Mouse (Mus musculus) embryonic facial prominence, embryonic 11.5 days (tissue): ENCODE measurements around the gene Dyrk3. TPM values are rescaled to one million over a fixed set of nuclear protein-coding genes. Genes with fewer than 3 reads are reported as not detected.

ENCODE experiments used
- ATAC-seq: fragments of 200-750 bp; cut with Nextera tagmentation; replicated peaks from 2 replicates; pipeline ENCODE4 v1.8.0; 2017; ENCODE audit warnings: low read depth; ENCODE audit not compliant: insufficient number of reproducible peaks, low FRiP score, low TSS enrichment
- DNase-seq: peaks from one replicate; pipeline ENCODE4 v3.0.0-alpha.2; 2015; ENCODE audit warnings: low spot score
- H3K27ac ChIP-seq: fragments of 300-500 bp; sonication (generic); replicated peaks from 2 replicates; pipeline ENCODE4 v1.5.1; 2014; ENCODE audit warnings: mild to moderate bottlenecking, low read depth, low read length, control low read depth
- H3K27me3 ChIP-seq: fragments of 300-500 bp; sonication (generic); 2 replicates; pipeline ENCODE4 v1.6.1; 2014; ENCODE audit warnings: mild to moderate bottlenecking, low read length, moderate library complexity, mixed read lengths; ENCODE audit not compliant: control insufficient read depth, insufficient read depth
- H3K36me3 ChIP-seq: fragments of 300-500 bp; sonication (generic); replicated peaks from 2 replicates; pipeline ENCODE4 v1.6.1; 2014; ENCODE audit warnings: low read depth, mild to moderate bottlenecking, low read length, moderate library complexity, mixed read lengths; ENCODE audit not compliant: control insufficient read depth, insufficient read depth
- H3K4me1 ChIP-seq: fragments of 300-500 bp; sonication (generic); 2 replicates; pipeline ENCODE4 v1.6.1; 2014; ENCODE audit warnings: low read length, mixed read lengths; ENCODE audit not compliant: control insufficient read depth, insufficient read depth
- H3K4me2 ChIP-seq: fragments of 300-500 bp; sonication (generic); 2 replicates; pipeline ENCODE4 v1.6.1; 2014; ENCODE audit warnings: low read depth, mild to moderate bottlenecking, control low read depth, low read length, moderate library complexity
- H3K4me3 ChIP-seq: fragments of 300-500 bp; sonication (generic); 2 replicates; pipeline ENCODE4 v1.5.1; 2014; ENCODE audit warnings: low read depth, low read length, control low read depth
- H3K9ac ChIP-seq: fragments of 300-500 bp; sonication (generic); replicated peaks from 2 replicates; pipeline ENCODE4 v1.6.1; 2014; ENCODE audit warnings: mild to moderate bottlenecking, control low read depth, low read length
- H3K9me3 ChIP-seq: fragments of 300-500 bp; sonication (generic); replicated peaks from 2 replicates; pipeline ENCODE4 v1.6.1; 2016; ENCODE audit warnings: mild to moderate bottlenecking, low read length, inconsistent platforms, mixed read lengths; ENCODE audit not compliant: control insufficient read depth
- WGBS: fragments of 180-500 bp; shearing (Covaris S2); extraction: QIAGEN DNeasy Blood & Tissue Kit; methylation state at CpG from one replicate; pipeline ENCODE4 v1.1.7; 2014; 5-methylcytosine and 5-hydroxymethylcytosine counted together
- polyA plus RNA-seq: library from polyadenylated mRNA; unstranded; fragments of >200 nt; fragmentation: Nextera tagmentation; extraction: Ambion mirVana; gene quantifications from 2 replicates; pipeline ENCODE4 v1.2.1, GENCODE M21; 2014

Gene Dyrk3
- polyA plus RNA-seq, 1 experiment from 2014 or later = 6.5 TPM

GRCm38 (mm10) chr1:131116430-131117011 lies 21.6 kb downstream of the Dyrk3 start:
- ATAC-seq = peak; percentile 27; the same call in 1 of the 2 replicates
- 55% methylated on average over 13 of the region's 13 CpGs for WGBS
- peak; percentile 15 for DNase-seq
- Histone ChIP-seq H3K4me3 (no peak overlapping the region), H3K27ac (no peak overlapping the region), H3K27me3 (no peaks in the 10 kb centered on the region), H3K9me3 (no peaks in the 10 kb centered on the region), H3K4me1 (no peaks in the 10 kb centered on the region), H3K9ac (peak overlapping the region; percentile 32; the same call in 1 of the 2 replicates), H3K36me3 (no peaks in the 10 kb centered on the region), H3K4me2 (no peak overlapping the region)

- no peak overlapping the region for H3K27ac ChIP-seq
- no peak for ATAC-seq
- 17% methylated on average over 6 of the region's 6 CpGs for WGBS
- H3K9ac ChIP-seq = no peak overlapping the region
- DNase-seq = peak; percentile 86
- no peaks in the 10 kb centered on the region for H3K9me3 ChIP-seq
- no peaks in the 10 kb centered on the region for H3K27me3 ChIP-seq
- H3K4me3 ChIP-seq = no peak overlapping the region
- H3K36me3 ChIP-seq = no peaks in the 10 kb centered on the region
- no peaks in the 10 kb centered on the region for H3K4me1 ChIP-seq
- H3K4me2 ChIP-seq = no peak overlapping the region
Observed at GRCm38 (mm10) chr1:131115932-131116331, 22.2 kb downstream of the Dyrk3 start.

GRCm38 (mm10) chr1:131112576-131112975 lies 25.6 kb downstream of the Dyrk3 start:
- H3K9me3 ChIP-seq = no peaks in the 10 kb centered on the region
- 34% methylated on average over 6 of the region's 6 CpGs for whole genome bisulfite sequencing
- no peak overlapping the region for H3K27ac ChIP-seq
- H3K36me3 ChIP-seq = no peaks in the 10 kb centered on the region
- ATAC-seq = no peak
- DNase-seq = peak; percentile 42
- H3K4me3 ChIP-seq = no peak overlapping the region
- no peak overlapping the region for H3K9ac ChIP-seq
- H3K4me1 ChIP-seq = no peaks in the 10 kb centered on the region
- H3K4me2 ChIP-seq = no peak overlapping the region
- no peaks in the 10 kb centered on the region for H3K27me3 ChIP-seq

GRCm38 (mm10) chr1:131110525-131111106 lies 27.5 kb downstream of the Dyrk3 start:
- Histone ChIP-seq H3K4me3 (no peak overlapping the region), H3K27me3 (no peaks in the 10 kb centered on the region), H3K9ac (no peak overlapping the region), H3K4me1 (no peaks in the 10 kb centered on the region), H3K4me2 (no peak overlapping the region), H3K27ac (no peak overlapping the region), H3K9me3 (no peaks in the 10 kb centered on the region), H3K36me3 (no peaks in the 10 kb centered on the region)
- no peak for DNase-seq
- no peak for ATAC-seq
- 82% methylated on average over 12 of the region's 12 CpGs for WGBS

GRCm38 (mm10) chr1:131107575-131108308 lies 30.4 kb downstream of the Dyrk3 start:
- H3K4me1 ChIP-seq = no peaks in the 10 kb centered on the region
- no peak overlapping the region for H3K9ac ChIP-seq
- 0 out of 2 replicates have a peak overlapping the region, but pooled peaks have one; percentile 3 for H3K27ac ChIP-seq
- H3K4me2 ChIP-seq = no peak overlapping the region
- H3K27me3 ChIP-seq = no peaks in the 10 kb centered on the region
- no peak overlapping the region for H3K4me3 ChIP-seq
- ATAC-seq = peak; percentile 66; the same call in 1 of the 2 replicates
- DNase-seq = peak; percentile 68
- no peaks in the 10 kb centered on the region for H3K9me3 ChIP-seq
- no peaks in the 10 kb centered on the region for H3K36me3 ChIP-seq
- WGBS = 55% methylated on average over 10 of the region's 10 CpGs

- no peak for DNase-seq
- Histone ChIP-seq H3K36me3 (no peaks in the 10 kb centered on the region), H3K4me2 (no peak overlapping the region), H3K9me3 (no peaks in the 10 kb centered on the region), H3K27me3 (no peaks in the 10 kb centered on the region), H3K9ac (no peak overlapping the region), H3K4me1 (no peaks in the 10 kb centered on the region), H3K4me3 (no peak overlapping the region), H3K27ac (no peak overlapping the region)
- WGBS = 81% methylated on average over 10 of the region's 10 CpGs
- ATAC-seq = no peak
Observed at GRCm38 (mm10) chr1:131103776-131104424, 34.2 kb downstream of the Dyrk3 start.

GRCm38 (mm10) chr1:131100808-131101207 lies 37.3 kb downstream of the Dyrk3 start:
- no peak overlapping the region for H3K4me2 ChIP-seq
- no peak for DNase-seq
- no peak overlapping the region for H3K9ac ChIP-seq
- H3K4me1 ChIP-seq = peaks cover 2% of the 10 kb centered on the region; the same call in 1 of the 2 replicates
- WGBS = 88% methylated on average over 1 of the region's 1 CpGs
- H3K27me3 ChIP-seq = no peaks in the 10 kb centered on the region
- H3K36me3 ChIP-seq = no peaks in the 10 kb centered on the region
- no peak overlapping the region for H3K27ac ChIP-seq
- ATAC-seq = no peak
- no peaks in the 10 kb centered on the region for H3K9me3 ChIP-seq
- no peak overlapping the region for H3K4me3 ChIP-seq
